Mouse (Mus musculus) liver, postnatal 0 days (tissue): ENCODE results near the gene Ttc39a.

Source experiments
- CTCF ChIP-seq: sonication (generic); IDR thresholded peaks from 2 replicates; pipeline ENCODE4 v1.5.1; 2016; ENCODE audit warnings: antibody characterized with exemption, low read depth
- EP300 ChIP-seq: IDR thresholded peaks from 2 replicates; pipeline ENCODE4 v1.6.1; 2016; ENCODE audit warnings: antibody characterized with exemption, low read depth, mild to moderate bottlenecking

- TF ChIP-seq CTCF, result no peak
- no peak for TF ChIP-seq EP300
Observed at GRCm38 (mm10) chr4:109393902-109394301, 12.5 kb upstream of the Ttc39a start.
